Mouse (Mus musculus) right cerebral cortex, postnatal 36 days (tissue): Measurements from ENCODE around the gene Npm1.

ENCODE experiments used
- DNase-seq, 2 experiments: peaks; one replicate each; pipeline ENCODE4 v3.0.0; 2022; ENCODE audit warnings: low spot score in 2 of 2, mixed read lengths in 1 of 2

Npm1 gene

GRCm38 (mm10) chr11:33162998-33163506, at the start of gene Npm1:
Gene Npm1 (minus strand): TSS chr11:33163206.
- DNase-seq, result peak; percentile 98 to 99

- no peak for DNase-seq
Measured at GRCm38 (mm10) chr11:33207411-33207810, 44.4 kb upstream of the Npm1 start.

GRCm38 (mm10) chr11:33204966-33205365, 42.0 kb upstream of the Npm1 start:
- DNase-seq, result no peak

- DNase-seq, result no peak
Measured at GRCm38 (mm10) chr11:33204329-33204705, 41.3 kb upstream of the Npm1 start.

- DNase-seq, result no peak
Measured at GRCm38 (mm10) chr11:33203383-33204328, 40.6 kb upstream of the Npm1 start, which contains the start of gene Tlx3. Gene Tlx3 (minus strand): TSS chr11:33203589.

GRCm38 (mm10) chr11:33202972-33203371, 40.0 kb upstream of the Npm1 start:
- DNase-seq, result no peak

GRCm38 (mm10) chr11:33202296-33202695, 39.3 kb upstream of the Npm1 start:
- DNase-seq, result no peak

- DNase-seq, result no peak
Measured at GRCm38 (mm10) chr11:33201626-33202010, 38.6 kb upstream of the Npm1 start.

- no peak for DNase-seq
Measured at GRCm38 (mm10) chr11:33200764-33201625, 38.0 kb upstream of the Npm1 start.

- DNase-seq, result no peak
Measured at GRCm38 (mm10) chr11:33199906-33200763, 37.1 kb upstream of the Npm1 start.

- DNase-seq, result no peak
Measured at GRCm38 (mm10) chr11:33199117-33199514, 36.1 kb upstream of the Npm1 start.

GRCm38 (mm10) chr11:33198351-33199116, 35.5 kb upstream of the Npm1 start:
- no peak for DNase-seq

- no peak for DNase-seq
Measured at GRCm38 (mm10) chr11:33197673-33198072, 34.7 kb upstream of the Npm1 start.

- DNase-seq, result no peak
Measured at GRCm38 (mm10) chr11:33197133-33197514, 34.1 kb upstream of the Npm1 start.

GRCm38 (mm10) chr11:33196447-33197132, 33.6 kb upstream of the Npm1 start:
- no peak for DNase-seq

- no peak for DNase-seq
Measured at GRCm38 (mm10) chr11:33195531-33196446, 32.8 kb upstream of the Npm1 start.

GRCm38 (mm10) chr11:33195061-33195460, 32.1 kb upstream of the Npm1 start:
- DNase-seq, result no peak

GRCm38 (mm10) chr11:33193695-33194094, 30.7 kb upstream of the Npm1 start:
- no peak for DNase-seq

- DNase-seq, result no peak
Measured at GRCm38 (mm10) chr11:33181804-33182203, 18.8 kb upstream of the Npm1 start.
